Mouse (Mus musculus) lung, embryonic 14.5 days (tissue): ENCODE measurements at regions not wholly inside any gene's neighbourhood (a gene's known extent, or its start where the extent isn't known, plus 50 kb on each side); places are given as distances from the start of the nearest gene placed in this dataset.

Experiments
- ATAC-seq: fragments of 200-750 bp; cut with Nextera tagmentation; 2 replicates; pipeline ENCODE4 v1.8.0; 2017; ENCODE audit warnings: mild to moderate bottlenecking, moderate TSS enrichment, moderate library complexity; ENCODE audit not compliant: insufficient read depth
- DNase-seq: peaks from one replicate; pipeline ENCODE4 v3.0.0-alpha.2; 2015
- H3K27ac ChIP-seq: fragments of 300-500 bp; sonication (generic); 2 replicates; pipeline ENCODE4 v1.5.1; 2014; ENCODE audit warnings: low read depth, mild to moderate bottlenecking, moderate library complexity
- H3K27me3 ChIP-seq: fragments of 300-500 bp; sonication (generic); 2 replicates; pipeline ENCODE4 v1.6.1; 2014; ENCODE audit warnings: low read length, control low read depth; ENCODE audit not compliant: insufficient read depth
- H3K36me3 ChIP-seq: fragments of 300-500 bp; sonication (generic); 2 replicates; pipeline ENCODE4 v1.6.1; 2014; ENCODE audit warnings: control low read depth; ENCODE audit not compliant: insufficient read depth
- H3K4me1 ChIP-seq: fragments of 300-500 bp; sonication (generic); 2 replicates; pipeline ENCODE4 v1.6.1; 2014; ENCODE audit warnings: antibody characterized with exemption, control low read depth; ENCODE audit not compliant: insufficient read depth
- H3K4me2 ChIP-seq: fragments of 300-500 bp; sonication (generic); 2 replicates; pipeline ENCODE4 v1.6.1; 2014; ENCODE audit warnings: mild to moderate bottlenecking
- H3K4me3 ChIP-seq: fragments of 300-500 bp; sonication (generic); 2 replicates; pipeline ENCODE4 v1.5.1; 2014; ENCODE audit warnings: low read depth, low read length
- H3K9ac ChIP-seq: fragments of 300-500 bp; sonication (generic); 2 replicates; pipeline ENCODE4 v1.6.1; 2014
- H3K9me3 ChIP-seq: fragments of 300-500 bp; sonication (generic); 2 replicates; pipeline ENCODE4 v1.6.1; 2016; ENCODE audit warnings: low read depth, low read length, control low read depth
- CTCF ChIP-seq: IDR thresholded peaks from 2 replicates; pipeline ENCODE4 v1.5.1; 2016; ENCODE audit warnings: antibody characterized with exemption, low read depth
- WGBS: fragments of 180-500 bp; shearing (Covaris S2); extraction: QIAGEN DNeasy Blood & Tissue Kit; methylation state at CpG from one replicate; pipeline ENCODE4 v1.1.7; 2014; 5-methylcytosine and 5-hydroxymethylcytosine counted together

DNA sequence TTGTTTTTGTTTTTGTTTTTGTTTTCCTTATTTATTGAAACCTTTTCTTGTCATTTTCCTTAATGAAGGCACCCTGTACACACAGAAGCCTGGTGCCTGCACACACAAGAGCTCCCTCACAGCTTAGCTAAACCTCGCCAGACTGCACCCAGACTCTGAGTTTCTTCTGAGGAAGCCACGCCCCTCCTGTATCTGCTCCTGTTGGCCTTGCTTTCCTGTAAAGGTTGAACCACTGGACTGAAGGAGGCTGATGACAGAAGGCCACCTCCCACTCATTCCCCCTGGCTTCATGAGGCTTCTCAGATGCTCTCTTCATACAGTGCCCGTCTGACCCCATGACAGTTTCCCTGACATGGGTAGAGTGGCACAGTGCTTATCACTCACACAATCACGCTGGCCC is 97.2 kb upstream of the Slc34a2 start:
- no peak for DNase-seq
- no peak for TF ChIP-seq CTCF
- H3K9me3 ChIP-seq = no peaks in the 10 kb centered on the region
- H3K9ac ChIP-seq = no peak overlapping the region
- H3K27ac ChIP-seq = no peak overlapping the region
- no peaks in the 10 kb centered on the region for H3K36me3 ChIP-seq
- no peaks in the 10 kb centered on the region for H3K27me3 ChIP-seq
- no peak overlapping the region for H3K4me2 ChIP-seq
- WGBS = 70% methylated on average over 4 of the region's 4 CpGs
- H3K4me1 ChIP-seq = no peaks in the 10 kb centered on the region
- no peak overlapping the region for H3K4me3 ChIP-seq
- no peak for ATAC-seq

DNA sequence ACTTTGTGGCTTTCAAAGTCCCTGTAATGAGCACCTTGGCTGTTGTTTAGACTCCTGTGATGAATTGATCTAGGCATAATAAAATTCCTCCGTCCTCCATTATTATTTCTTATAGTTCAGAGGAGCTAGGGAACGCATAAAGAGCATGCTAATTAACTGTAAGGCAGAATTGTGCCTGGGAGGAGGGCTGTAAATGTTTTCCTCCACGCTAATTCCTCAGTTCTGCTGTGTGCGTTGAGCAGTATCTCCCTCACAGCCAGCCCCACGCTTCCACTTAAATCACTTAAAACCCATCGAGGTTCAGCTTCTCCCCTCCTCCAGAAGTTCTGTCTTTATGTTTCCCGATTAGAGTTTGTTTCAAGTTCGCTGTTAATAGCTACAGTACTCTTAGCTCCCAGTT is 84.0 kb upstream of the Slc34a2 start:
- 59% methylated on average over 8 of the region's 8 CpGs for WGBS
- TF ChIP-seq CTCF = no peak
- Histone ChIP-seq H3K27ac (no peak overlapping the region), H3K4me3 (no peak overlapping the region), H3K27me3 (no peaks in the 10 kb centered on the region), H3K4me1 (no peaks in the 10 kb centered on the region), H3K9me3 (no peaks in the 10 kb centered on the region), H3K9ac (no peak overlapping the region), H3K4me2 (no peak overlapping the region), H3K36me3 (no peaks in the 10 kb centered on the region)
- DNase-seq (no peak), ATAC-seq (no peak)

DNA sequence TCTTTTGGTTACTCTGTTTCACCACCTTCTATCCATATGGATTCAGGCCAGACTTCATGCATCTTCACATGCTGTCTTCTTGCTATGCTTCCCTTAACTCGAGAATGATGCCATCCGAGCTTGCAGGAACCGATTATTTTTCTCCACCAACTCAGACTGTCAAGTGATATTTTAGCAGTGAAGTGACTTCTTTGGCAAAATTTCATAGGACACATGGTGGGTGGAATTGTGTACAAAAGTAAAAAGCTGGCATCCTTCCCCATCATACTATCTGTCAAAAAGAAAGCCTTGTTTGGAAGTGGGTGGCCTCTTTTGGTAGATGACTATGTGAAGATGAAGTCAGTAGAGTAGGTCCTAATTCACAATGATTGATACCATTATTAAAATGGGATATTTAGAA is 83.2 kb upstream of the Slc34a2 start:
- 60% methylated on average over 3 of the region's 3 CpGs for WGBS
- no peak overlapping the region for H3K4me2 ChIP-seq
- H3K9ac ChIP-seq = no peak overlapping the region
- H3K4me3 ChIP-seq = no peak overlapping the region
- H3K4me1 ChIP-seq = no peaks in the 10 kb centered on the region
- H3K9me3 ChIP-seq = no peaks in the 10 kb centered on the region
- peak; percentile 44 for DNase-seq
- ATAC-seq = no peak
- H3K36me3 ChIP-seq = no peaks in the 10 kb centered on the region
- H3K27me3 ChIP-seq = no peaks in the 10 kb centered on the region
- H3K27ac ChIP-seq = no peak overlapping the region
- TF ChIP-seq CTCF = no peak

DNA sequence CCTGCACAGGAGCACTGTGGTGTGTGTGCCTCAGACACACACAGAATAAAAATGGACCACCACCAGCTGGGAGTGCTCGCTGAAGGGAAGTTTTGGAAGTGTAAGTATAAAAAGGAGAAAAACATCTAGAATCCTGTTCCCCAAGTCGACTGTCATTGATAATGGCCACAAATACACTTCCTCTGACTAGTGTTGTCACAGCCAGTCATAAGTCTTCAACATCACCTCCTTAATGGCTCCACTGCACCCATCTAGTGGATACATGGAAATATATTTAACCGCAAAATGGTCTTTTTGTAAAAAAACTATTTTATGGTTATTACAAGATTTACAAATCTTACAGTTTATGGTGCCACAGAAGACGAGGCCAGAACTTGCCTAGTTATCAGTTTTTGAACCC is 73.7 kb upstream of the Slc34a2 start:
- WGBS = 37% methylated on average over 4 of the region's 4 CpGs
- Histone ChIP-seq H3K4me1 (no peaks in the 10 kb centered on the region), H3K9ac (no peak overlapping the region), H3K36me3 (no peaks in the 10 kb centered on the region), H3K9me3 (no peaks in the 10 kb centered on the region), H3K27me3 (no peaks in the 10 kb centered on the region), H3K4me2 (no peak overlapping the region), H3K27ac (peak overlapping the region; percentile 76), H3K4me3 (no peak overlapping the region)
- TF ChIP-seq CTCF = no peak
- peak; percentile 84 for DNase-seq
- ATAC-seq = peak; percentile 91

DNA sequence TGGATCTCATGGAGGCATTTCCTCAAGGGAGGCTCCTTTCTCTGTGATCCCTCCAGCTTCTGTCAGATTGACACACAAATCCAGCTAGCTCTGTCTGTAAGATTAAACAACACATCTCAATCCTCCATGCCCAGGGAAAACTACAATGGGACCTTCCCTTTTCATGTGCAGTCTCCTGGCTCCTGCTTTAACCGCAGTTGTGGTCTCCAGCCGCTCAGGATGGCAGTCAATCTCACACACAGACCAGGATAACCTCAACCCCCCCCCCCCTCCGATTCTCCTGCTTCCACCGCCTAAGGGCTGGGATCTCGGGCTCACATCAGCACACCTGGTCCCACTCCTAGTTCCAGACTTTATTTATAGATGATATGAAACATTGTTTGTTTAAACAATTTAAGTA is 66.1 kb upstream of the Slc34a2 start:
- no peaks in the 10 kb centered on the region for H3K9me3 ChIP-seq
- H3K27me3 ChIP-seq = no peaks in the 10 kb centered on the region
- no peak overlapping the region for H3K27ac ChIP-seq
- H3K4me1 ChIP-seq = 0 out of 2 replicates have a peak, but pooled peaks cover 7% of the 10 kb centered on the region
- H3K36me3 ChIP-seq = no peaks in the 10 kb centered on the region
- DNase-seq = no peak
- no peak overlapping the region for H3K4me3 ChIP-seq
- no peak overlapping the region for H3K9ac ChIP-seq
- no peak overlapping the region for H3K4me2 ChIP-seq
- TF ChIP-seq CTCF = no peak
- ATAC-seq = no peak
- WGBS = 35% methylated on average over 5 of the region's 5 CpGs

DNA sequence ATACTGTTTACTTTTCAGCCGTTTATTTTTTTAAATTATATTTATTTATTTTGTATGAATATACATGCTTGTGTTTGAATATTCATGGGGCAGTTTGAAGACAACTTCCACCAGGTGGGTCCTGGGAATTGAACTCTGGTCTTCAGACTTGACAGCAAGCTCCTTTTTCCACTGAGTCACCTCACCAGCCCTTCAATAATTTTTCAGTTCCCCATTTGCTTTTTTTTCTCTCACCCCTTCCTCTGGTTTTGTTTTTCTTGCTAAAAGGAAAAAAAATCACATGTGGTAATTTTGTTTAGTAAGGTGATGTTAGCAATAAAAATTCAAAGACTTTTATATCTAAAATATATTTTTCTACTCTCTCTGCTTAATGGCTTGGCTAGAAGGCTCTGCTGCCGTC is 64.9 kb upstream of the Slc34a2 start:
- ATAC-seq (no peak), DNase-seq (no peak)
- Histone ChIP-seq H3K36me3 (no peaks in the 10 kb centered on the region), H3K4me1 (0 out of 2 replicates have a peak, but pooled peaks cover 7% of the 10 kb centered on the region), H3K9ac (no peak overlapping the region), H3K4me3 (no peak overlapping the region), H3K27me3 (no peaks in the 10 kb centered on the region), H3K27ac (no peak overlapping the region), H3K9me3 (no peaks in the 10 kb centered on the region), H3K4me2 (no peak overlapping the region)
- TF ChIP-seq CTCF = no peak
- WGBS = 67% methylated on average over 2 of the region's 2 CpGs

DNA sequence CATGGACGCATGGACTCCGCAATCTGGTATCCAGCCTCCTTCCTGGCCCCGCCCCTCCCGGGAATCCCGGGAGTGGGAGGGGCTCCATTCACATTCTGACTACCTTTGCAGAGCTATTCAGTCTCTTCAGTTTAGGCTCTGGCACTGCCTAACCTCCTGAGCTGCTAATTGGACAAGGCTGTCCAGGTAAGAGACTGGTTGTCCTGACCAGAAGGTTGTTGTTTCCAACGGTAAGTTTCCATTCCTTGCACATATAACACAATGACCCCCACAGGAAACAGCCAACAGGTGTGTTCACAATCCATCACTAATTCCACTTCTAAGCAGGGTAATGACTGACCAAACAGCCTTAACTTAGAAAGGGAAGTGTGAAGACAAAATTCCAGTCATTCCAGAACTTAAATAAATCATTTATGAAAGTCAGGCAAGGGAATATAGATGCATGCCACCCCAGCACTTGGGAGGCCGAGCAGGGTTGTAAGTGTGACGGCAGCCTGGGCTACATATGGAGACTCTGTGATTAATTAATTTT is 62.3 kb upstream of the Slc34a2 start:
- DNase-seq (peak; percentile 42), ATAC-seq (peak; percentile 65)
- WGBS = 45% methylated on average over 8 of the region's 8 CpGs
- Histone ChIP-seq H3K4me1 (0 out of 2 replicates have a peak, but pooled peaks cover 7% of the 10 kb centered on the region), H3K36me3 (no peaks in the 10 kb centered on the region), H3K9ac (no peak overlapping the region), H3K9me3 (no peaks in the 10 kb centered on the region; the same call in 1 of the 2 replicates), H3K4me2 (no peak overlapping the region), H3K27me3 (no peaks in the 10 kb centered on the region), H3K4me3 (no peak overlapping the region), H3K27ac (peak overlapping the region; percentile 67; the same call in 1 of the 2 replicates)
- no peak for TF ChIP-seq CTCF
